Mouse (Mus musculus) cerebellum, adult 9-11 months (tissue): ENCODE data around the gene Krt77.

Experiments used
- DNase-seq: peaks from one replicate; pipeline ENCODE4 v3.0.0; 2022

The Krt77 gene

GRCm38 (mm10) chr15:101869431-101869830 is at the start of gene Krt77:
Gene Krt77, minus strand, starts transcription at chr15:101869705.
- DNase-seq, result no peak

GRCm38 (mm10) chr15:101916072-101916471 is 46.6 kb upstream of the Krt77 start:
- DNase-seq, result no peak

- DNase-seq, result no peak
Observed at GRCm38 (mm10) chr15:101904849-101905248, 35.3 kb upstream of the Krt77 start.

GRCm38 (mm10) chr15:101902171-101903149 is 33.0 kb upstream of the Krt77 start:
- no peak for DNase-seq

GRCm38 (mm10) chr15:101895216-101895615 is 25.7 kb upstream of the Krt77 start:
- DNase-seq, result no peak

GRCm38 (mm10) chr15:101892820-101893219 is 23.3 kb upstream of the Krt77 start, which contains the start of gene Krt76:
Gene Krt76, minus strand, starts transcription at chr15:101892920.
- no peak for DNase-seq

- DNase-seq, result no peak
Observed at GRCm38 (mm10) chr15:101879776-101880175, 10.3 kb upstream of the Krt77 start.

- no peak for DNase-seq
Observed at GRCm38 (mm10) chr15:101878041-101878440, 8.5 kb upstream of the Krt77 start.

- DNase-seq, result no peak
Observed at GRCm38 (mm10) chr15:101874383-101874782, 4.9 kb upstream of the Krt77 start.

GRCm38 (mm10) chr15:101873231-101873630 is 3.7 kb upstream of the Krt77 start:
- no peak for DNase-seq

GRCm38 (mm10) chr15:101866754-101867153 is 2.8 kb downstream of the Krt77 start:
- DNase-seq, result no peak

- DNase-seq, result no peak
Observed at GRCm38 (mm10) chr15:101860421-101861130, 8.9 kb downstream of the Krt77 start.

GRCm38 (mm10) chr15:101859735-101860170 is 9.8 kb downstream of the Krt77 start:
- no peak for DNase-seq

- no peak for DNase-seq
Observed at GRCm38 (mm10) chr15:101858673-101859425, 10.7 kb downstream of the Krt77 start.

GRCm38 (mm10) chr15:101856696-101857095 is 12.8 kb downstream of the Krt77 start:
- DNase-seq, result peak; percentile 31

- no peak for DNase-seq
Observed at GRCm38 (mm10) chr15:101855732-101856131, 13.8 kb downstream of the Krt77 start.

GRCm38 (mm10) chr15:101854294-101854693 is 15.2 kb downstream of the Krt77 start:
- no peak for DNase-seq

GRCm38 (mm10) chr15:101852571-101852970 is 16.9 kb downstream of the Krt77 start:
- DNase-seq, result no peak

GRCm38 (mm10) chr15:101850694-101851093 is 18.8 kb downstream of the Krt77 start, which contains the start of gene Krt1:
Gene Krt1, minus strand, starts transcription at chr15:101850794.
- no peak for DNase-seq

- no peak for DNase-seq
Observed at GRCm38 (mm10) chr15:101845971-101846403, 23.5 kb downstream of the Krt77 start.

GRCm38 (mm10) chr15:101843192-101843591 is 26.3 kb downstream of the Krt77 start:
- DNase-seq, result no peak

GRCm38 (mm10) chr15:101834784-101835328 is 34.6 kb downstream of the Krt77 start:
- DNase-seq, result no peak
